ENCODE assay signal across 8 mouse cellular contexts in genomic region chrX:103482097-103482451, GRCm38 (mm10).
A peak's percentile ranks its signal among the peaks of the same experiment; 100 is the strongest.
DNase-seq lines count a peak whose midpoint lies in the region; ATAC-seq and TF ChIP-seq lines count a peak whose summit lies in the region.

No protein-coding gene starts in this region.

- H3K4me1 ChIP-seq in liver, embryonic 14.5 days (replicated peaks; ENCODE audit: control insufficient read depth in 2 of 2, insufficient read depth in 2 of 2, low read length in 1 of 2): 0 out of 4 replicates have a peak, but pooled peaks cover 0 to 3% of the 10 kb centered on the region in 2 experiments

- ATAC-seq in liver, embryonic 14.5 days (ENCODE audit: insufficient read depth): no peak

- TF ChIP-seq EP300 in liver, embryonic 14.5 days (IDR thresholded peaks at IDR 0.05; ENCODE audit: low read depth): no peak

- peak; percentile 19 for DNase-seq in adrenal gland, postnatal 14 days
- DNase-seq in adrenal gland, postnatal 4 days (ENCODE audit: low spot score in 2 of 2): no peak
- DNase-seq in right cerebral cortex, postnatal 14 days: peak; percentile 16
- no peak for DNase-seq in right cerebral cortex, postnatal 10 days (ENCODE audit: low spot score in 2 of 2)
- DNase-seq in liver, embryonic 14.5 days (ENCODE audit: low read depth in 3 of 3, low spot score in 3 of 3): no peak
- no peak for DNase-seq in frontal cortex, postnatal 25 days (ENCODE audit: low spot score in 2 of 2)
- no peak for DNase-seq in thymus, adult 18-20 months
- no peak for DNase-seq in cerebellum, adult 9-11 months

- TF ChIP-seq CTCF in liver, embryonic 14.5 days (IDR thresholded peaks at IDR 0.05; ENCODE audit: low read depth): no peak

- H3K27ac ChIP-seq in liver, embryonic 14.5 days: peak overlapping the region; percentile 30; the same call in 1 of the 2 replicates

- 66% methylated on average over 24 of the region's 24 CpGs for WGBS in liver, embryonic 14.5 days (ENCODE audit: insufficient replicate concordance)

- peak overlapping the region; percentile 60 to 86 for H3K4me3 ChIP-seq in liver, embryonic 14.5 days (ENCODE audit: insufficient read depth in 1 of 2, low read depth in 2 of 2, low read length in 2 of 2)

- H3K36me3 ChIP-seq in liver, embryonic 14.5 days (replicated peaks; ENCODE audit: control insufficient read depth, insufficient read depth, low read depth): no peaks in the 10 kb centered on the region

- no peaks in the 10 kb centered on the region for H3K27me3 ChIP-seq in liver, embryonic 14.5 days (ENCODE audit: control insufficient read depth, insufficient read depth, low read length)

- no peaks in the 10 kb centered on the region for H3K9me3 ChIP-seq in liver, embryonic 14.5 days (ENCODE audit: control insufficient read depth, low read length)

- peak overlapping the region; percentile 63 for H3K9ac ChIP-seq in liver, embryonic 14.5 days (replicated peaks)

- peak overlapping the region; percentile 62; the same call in 1 of the 2 replicates for H3K4me2 ChIP-seq in liver, embryonic 14.5 days (ENCODE audit: low read depth)

Comparison
In these comparisons a context has a peak if more than half of its experiments do, and no peak if none do; other contexts are left out.
1. DNase-seq: peak in adrenal gland, postnatal 14 days (single experiment) and right cerebral cortex, postnatal 14 days (single experiment); none in adrenal gland, postnatal 4 days (0 of 2), right cerebral cortex, postnatal 10 days (0 of 2), liver, embryonic 14.5 days (0 of 3), frontal cortex, postnatal 25 days (0 of 2), thymus, adult 18-20 months (0 of 2) and cerebellum, adult 9-11 months (single experiment).